Mouse (Mus musculus): ENCODE results near the gene Fam161a. TPM values are rescaled to one million over a fixed set of nuclear protein-coding genes. Genes with fewer than 3 reads are reported as not detected.

The Fam161a gene
- polyA plus RNA-seq, 1 experiment from 2014 or later, result 3.3 TPM

DNA sequence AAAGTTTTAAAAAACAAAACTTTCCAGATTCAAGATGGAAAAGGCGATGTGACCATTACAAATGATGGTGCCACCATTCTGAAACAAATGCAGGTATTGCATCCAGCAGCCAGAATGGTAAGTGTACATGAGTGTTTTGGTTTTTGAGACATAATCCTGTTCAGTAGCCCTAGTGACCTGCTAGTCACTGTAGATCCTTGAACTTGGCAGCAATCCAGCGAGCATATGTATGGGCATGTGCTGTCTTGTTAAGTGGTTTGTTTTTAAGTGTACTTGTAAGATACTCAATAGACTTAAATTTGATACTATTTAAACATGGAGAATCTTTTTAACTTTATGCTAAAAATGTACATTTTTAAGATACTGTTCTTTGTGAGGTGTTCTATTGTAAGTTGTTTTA is 13.1 kb upstream of the Fam161a start:
- no peak overlapping the region for H3K4me3 ChIP-seq
- no peak overlapping the region for H3K27ac ChIP-seq
- no peak overlapping the region for H3K4me2 ChIP-seq
- H3K4me1 ChIP-seq, result peaks cover 9% of the 10 kb centered on the region
- H3K9ac ChIP-seq, result no peak overlapping the region
- H3K27me3 ChIP-seq, result no peaks in the 10 kb centered on the region
- no peak for ATAC-seq (ENCODE audit: insufficient number of reproducible peaks, low FRiP score, low TSS enrichment, low read depth)
- peaks cover 47% of the 10 kb centered on the region for H3K36me3 ChIP-seq
- 83% methylated on average over 2 of the region's 2 CpGs for WGBS
- no peaks in the 10 kb centered on the region for H3K9me3 ChIP-seq

GRCm38 (mm10) chr11:22995461-22995860 is 11.9 kb upstream of the Fam161a start:
- WGBS, result 88% methylated on average over 4 of the region's 4 CpGs
- Histone ChIP-seq H3K4me3 (no peak overlapping the region), H3K27ac (no peak overlapping the region), H3K36me3 (peaks cover 59% of the 10 kb centered on the region), H3K4me2 (no peak overlapping the region), H3K9me3 (no peaks in the 10 kb centered on the region), H3K27me3 (no peaks in the 10 kb centered on the region), H3K9ac (no peak overlapping the region), H3K4me1 (peaks cover 9% of the 10 kb centered on the region)
- ATAC-seq (ENCODE audit: insufficient number of reproducible peaks, low FRiP score, low TSS enrichment, low read depth), result no peak

DNA sequence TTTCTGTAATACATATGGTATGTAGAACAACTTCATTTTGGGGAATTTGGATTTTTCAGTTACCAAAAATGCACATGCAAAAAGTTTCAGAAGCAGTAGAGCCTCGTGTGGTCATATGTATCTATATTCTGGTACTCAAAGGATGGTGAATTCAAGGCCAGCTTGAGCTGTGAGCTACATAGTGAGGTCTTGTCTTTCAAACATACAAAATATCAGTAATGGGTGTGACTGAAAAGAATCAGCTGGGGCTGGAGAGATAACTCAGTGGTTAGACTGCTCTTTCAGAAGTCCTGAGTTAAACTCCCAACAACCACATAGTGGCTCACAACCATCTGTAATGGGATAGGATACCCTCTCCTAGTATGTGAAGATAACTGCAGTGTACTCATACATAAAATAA is 9.0 kb upstream of the Fam161a start:
- H3K36me3 ChIP-seq, result peaks cover 78% of the 10 kb centered on the region

GRCm38 (mm10) chr11:23005276-23005675 is 2.1 kb upstream of the Fam161a start:
- ATAC-seq (ENCODE audit: insufficient number of reproducible peaks, low FRiP score, low TSS enrichment, low read depth), result no peak
- H3K27me3 ChIP-seq, result no peaks in the 10 kb centered on the region
- H3K27ac ChIP-seq, result no peak overlapping the region
- H3K4me3 ChIP-seq, result no peak overlapping the region
- H3K36me3 ChIP-seq, result peaks cover 41% of the 10 kb centered on the region
- H3K4me2 ChIP-seq, result no peak overlapping the region
- no peaks in the 10 kb centered on the region for H3K9me3 ChIP-seq
- WGBS, result 92% methylated on average over 1 of the region's 1 CpGs
- H3K9ac ChIP-seq, result no peak overlapping the region
- peaks cover 6% of the 10 kb centered on the region for H3K4me1 ChIP-seq

More for the DNA sequence above, 9.0 kb upstream of the Fam161a start:
- Histone ChIP-seq H3K4me1 (no peaks in the 10 kb centered on the region), H3K4me2 (no peak overlapping the region), H3K4me3 (no peak overlapping the region), H3K27me3 (no peaks in the 10 kb centered on the region), H3K9me3 (no peaks in the 10 kb centered on the region), H3K9ac (no peak overlapping the region), H3K27ac (no peak overlapping the region)
- no peak for ATAC-seq (ENCODE audit: insufficient number of reproducible peaks, low FRiP score, low TSS enrichment, low read depth)
- 82% methylated on average over 1 of the region's 1 CpGs for WGBS

DNA sequence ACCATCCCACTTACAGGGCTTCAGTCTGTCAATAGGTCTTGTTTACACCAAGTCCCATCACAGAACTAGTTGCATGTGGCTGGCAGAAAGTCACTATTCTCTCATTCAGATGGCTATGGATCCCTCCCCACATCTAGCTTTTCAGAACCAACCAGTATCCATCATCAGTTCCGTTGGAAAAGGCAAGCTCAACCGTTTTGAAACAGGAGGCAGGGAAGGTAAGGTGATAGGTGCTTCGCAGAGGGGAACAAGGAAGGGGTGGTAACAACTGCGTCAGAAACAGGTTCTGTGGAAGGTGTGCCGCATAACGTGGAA is 208 bp upstream of the Fam161a start:
- Histone ChIP-seq H3K4me2 (peak overlapping the region; percentile 85), H3K27me3 (no peaks in the 10 kb centered on the region), H3K27ac (peak overlapping the region; percentile 91; the same call in 1 of the 2 replicates), H3K4me3 (peak overlapping the region; percentile 64), H3K9ac (peak overlapping the region; percentile 26; the same call in 1 of the 2 replicates), H3K4me1 (peaks cover 6% of the 10 kb centered on the region), H3K9me3 (no peaks in the 10 kb centered on the region), H3K36me3 (peaks cover 26% of the 10 kb centered on the region)
- ATAC-seq (ENCODE audit: insufficient number of reproducible peaks, low FRiP score, low TSS enrichment, low read depth), result no peak
- WGBS, result 3% methylated on average over 6 of the region's 6 CpGs

DNA sequence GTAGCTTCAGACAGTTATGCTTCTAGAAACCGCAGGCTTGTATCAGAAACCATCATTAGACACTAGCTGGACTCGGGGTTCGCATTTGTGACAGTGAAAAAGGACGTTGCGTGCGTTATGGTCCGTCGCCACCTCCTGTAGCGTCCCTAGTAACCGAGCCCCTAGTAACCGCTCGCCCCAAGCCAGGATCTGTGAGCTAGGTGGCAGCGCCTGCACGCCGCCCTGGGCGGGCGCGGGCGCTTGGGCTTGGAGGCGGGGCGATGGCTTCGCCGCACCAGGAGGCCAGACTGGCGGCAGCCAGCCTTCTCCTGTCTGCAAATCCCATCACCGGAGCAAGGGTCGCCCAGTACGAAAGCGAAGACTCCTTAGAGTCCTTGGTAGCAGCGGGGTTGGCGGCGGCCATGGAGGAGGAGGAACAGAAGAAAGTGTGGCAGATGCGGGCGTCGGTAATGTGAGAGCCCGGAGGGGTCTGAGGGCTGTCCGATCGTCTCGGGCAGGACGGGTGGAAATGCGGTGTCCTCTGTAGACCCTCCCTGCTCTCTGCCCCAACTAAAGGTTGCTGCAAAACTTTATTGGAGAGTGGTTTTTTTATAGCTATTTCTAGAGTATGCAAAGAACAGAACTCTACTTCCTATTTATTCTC is 971 bp downstream of the Fam161a start:
- Histone ChIP-seq H3K9me3 (no peaks in the 10 kb centered on the region), H3K27me3 (no peaks in the 10 kb centered on the region), H3K27ac (peak overlapping the region; percentile 91), H3K4me2 (peak overlapping the region; percentile 85), H3K4me1 (peaks cover 6% of the 10 kb centered on the region), H3K36me3 (peaks cover 18% of the 10 kb centered on the region), H3K9ac (peak overlapping the region; percentile 54), H3K4me3 (peak overlapping the region; percentile 64)
- under 1% methylated on average over 40 of the region's 40 CpGs for WGBS
- ATAC-seq (ENCODE audit: insufficient number of reproducible peaks, low FRiP score, low TSS enrichment, low read depth), result peak; percentile 91

DNA sequence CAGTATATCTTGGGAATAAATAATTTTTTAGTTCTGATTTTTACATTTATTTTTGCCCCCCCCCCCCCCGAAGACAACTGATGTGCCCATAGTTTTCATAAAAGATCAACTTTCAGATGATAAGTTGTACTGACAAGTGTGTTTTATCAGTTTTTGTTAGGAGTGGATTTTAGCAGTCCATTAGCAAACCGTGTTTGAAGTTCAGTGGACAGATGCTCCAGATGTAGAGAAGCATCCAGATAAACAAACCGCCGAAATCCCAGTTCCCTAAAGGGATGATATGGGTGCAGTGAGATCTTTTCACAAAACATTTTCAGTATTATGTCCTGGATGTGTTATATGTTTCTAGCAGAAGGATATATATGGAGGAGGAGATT is 1.5 kb downstream of the Fam161a start:
- no peaks in the 10 kb centered on the region for H3K27me3 ChIP-seq
- peak overlapping the region; percentile 85 for H3K4me2 ChIP-seq
- no peaks in the 10 kb centered on the region for H3K9me3 ChIP-seq
- 28% methylated on average over 4 of the region's 4 CpGs for WGBS
- no peak for ATAC-seq (ENCODE audit: insufficient number of reproducible peaks, low FRiP score, low TSS enrichment, low read depth)
- H3K36me3 ChIP-seq, result peaks cover 13% of the 10 kb centered on the region
- no peak overlapping the region for H3K9ac ChIP-seq
- peak overlapping the region; percentile 64 for H3K4me3 ChIP-seq
- H3K4me1 ChIP-seq, result peaks cover 6% of the 10 kb centered on the region
- no peak overlapping the region for H3K27ac ChIP-seq

- Histone ChIP-seq H3K4me3 (no peak overlapping the region), H3K27me3 (no peaks in the 10 kb centered on the region), H3K27ac (no peak overlapping the region), H3K9ac (no peak overlapping the region), H3K36me3 (no peaks in the 10 kb centered on the region), H3K9me3 (no peaks in the 10 kb centered on the region), H3K4me1 (no peaks in the 10 kb centered on the region), H3K4me2 (no peak overlapping the region)
- 68% methylated on average over 1 of the region's 1 CpGs for WGBS
- no peak for ATAC-seq (ENCODE audit: insufficient number of reproducible peaks, low FRiP score, low TSS enrichment, low read depth)
Measured at GRCm38 (mm10) chr11:23013096-23013495, 5.8 kb downstream of the Fam161a start.

DNA sequence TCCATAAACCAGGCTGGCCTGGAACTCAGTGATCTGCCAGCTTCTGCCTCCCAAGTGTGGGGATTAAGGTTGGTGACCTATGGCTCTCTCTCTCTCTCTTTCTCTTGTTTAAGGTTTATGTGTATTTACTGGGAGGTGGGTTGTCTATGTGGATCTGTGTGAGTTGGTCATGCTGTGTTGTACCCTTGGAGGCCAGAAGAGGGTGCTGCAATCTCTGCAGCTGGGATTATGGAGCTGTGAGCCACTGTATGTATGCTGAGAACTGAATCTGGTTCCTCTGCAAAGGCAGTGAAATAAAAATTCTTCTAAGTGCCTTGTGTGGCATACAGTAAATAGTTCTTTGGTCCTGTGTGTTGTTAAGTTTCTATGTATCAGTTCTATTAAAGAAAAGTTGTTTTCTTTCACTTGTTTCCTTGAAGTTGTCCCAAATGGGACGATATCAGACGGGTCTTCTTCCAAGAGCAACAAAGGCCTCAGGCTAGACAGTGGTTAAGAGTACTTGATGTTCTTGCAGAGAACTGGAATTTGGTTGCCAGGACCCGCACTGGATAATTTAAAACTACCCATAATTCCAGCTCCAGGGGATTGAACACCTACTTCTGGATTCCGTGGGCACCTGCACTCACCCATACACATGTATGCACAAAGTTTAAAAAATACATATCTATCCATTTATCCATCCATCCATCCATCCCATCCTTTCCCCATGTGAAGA is 6.4 kb downstream of the Fam161a start:
- H3K27ac ChIP-seq, result no peak overlapping the region
- no peaks in the 10 kb centered on the region for H3K4me1 ChIP-seq
- no peak for ATAC-seq (ENCODE audit: insufficient number of reproducible peaks, low FRiP score, low TSS enrichment, low read depth)
- H3K9ac ChIP-seq, result no peak overlapping the region
- 87% methylated on average over 4 of the region's 4 CpGs for WGBS
- H3K36me3 ChIP-seq, result no peaks in the 10 kb centered on the region
- no peak overlapping the region for H3K4me3 ChIP-seq
- no peaks in the 10 kb centered on the region for H3K9me3 ChIP-seq
- H3K4me2 ChIP-seq, result no peak overlapping the region
- no peaks in the 10 kb centered on the region for H3K27me3 ChIP-seq

- Histone ChIP-seq H3K27ac (no peak overlapping the region), H3K4me1 (no peaks in the 10 kb centered on the region), H3K4me2 (no peak overlapping the region), H3K36me3 (no peaks in the 10 kb centered on the region), H3K9me3 (no peaks in the 10 kb centered on the region), H3K9ac (no peak overlapping the region), H3K4me3 (no peak overlapping the region), H3K27me3 (no peaks in the 10 kb centered on the region)
- 77% methylated on average over 6 of the region's 6 CpGs for WGBS
- ATAC-seq (ENCODE audit: insufficient number of reproducible peaks, low FRiP score, low TSS enrichment, low read depth), result no peak
Measured at GRCm38 (mm10) chr11:23014996-23015395, 7.7 kb downstream of the Fam161a start.

GRCm38 (mm10) chr11:23017943-23018342 is 10.6 kb downstream of the Fam161a start:
- Histone ChIP-seq H3K36me3 (no peaks in the 10 kb centered on the region), H3K27me3 (no peaks in the 10 kb centered on the region), H3K9me3 (no peaks in the 10 kb centered on the region), H3K27ac (no peak overlapping the region), H3K9ac (no peak overlapping the region), H3K4me1 (no peaks in the 10 kb centered on the region), H3K4me3 (no peak overlapping the region), H3K4me2 (no peak overlapping the region)
- WGBS, result 94% methylated on average over 4 of the region's 4 CpGs
- no peak for ATAC-seq (ENCODE audit: insufficient number of reproducible peaks, low FRiP score, low TSS enrichment, low read depth)

- H3K4me3 ChIP-seq, result no peak overlapping the region
- no peaks in the 10 kb centered on the region for H3K9me3 ChIP-seq
- WGBS, result 58% methylated on average over 24 of the region's 24 CpGs
- no peak overlapping the region for H3K27ac ChIP-seq
- no peaks in the 10 kb centered on the region for H3K4me1 ChIP-seq
- no peak for ATAC-seq (ENCODE audit: insufficient number of reproducible peaks, low FRiP score, low TSS enrichment, low read depth)
- no peak overlapping the region for H3K4me2 ChIP-seq
- no peak overlapping the region for H3K9ac ChIP-seq
- no peaks in the 10 kb centered on the region for H3K36me3 ChIP-seq
- H3K27me3 ChIP-seq, result no peaks in the 10 kb centered on the region
Measured at GRCm38 (mm10) chr11:23020116-23020770, 12.9 kb downstream of the Fam161a start.
